Mouse (Mus musculus): ENCODE measurements around the gene Kntc1.

Kntc1 gene

GRCm38 (mm10) chr5:123866457-123866856, 116.9 kb downstream of the Kntc1 start:
- no peak for DNase-seq (ENCODE audit: low read depth, low spot score)

- DNase-seq (ENCODE audit: low read depth, low spot score), result no peak
Observed at GRCm38 (mm10) chr5:123869615-123870014, 120.1 kb downstream of the Kntc1 start.

All from telencephalon, adult 2 months (tissue).